Mouse (Mus musculus) gastrocnemius, postnatal 36 days (tissue): ENCODE results near the gene Eci2. TPM values are rescaled to one million over a fixed set of nuclear protein-coding genes. Genes with fewer than 3 reads are reported as not detected.
"Not testable (repeated sequence)": the region's sequence is repeated elsewhere in the genome, so short reads cannot be mapped to it uniquely, and the experiment has no call there.

Experiments
- DNase-seq, 2 experiments: peaks; one replicate each; pipeline ENCODE4 v3.0.0; 2022
- intact Hi-C: fragments of 180-260 bp; cut with DNase I; formaldehyde crosslinking; loops from one replicate; pipeline ENCODE4 v1.15.1; 2025
- long read RNA-seq, 2 experiments: library from polyadenylated mRNA; stranded (forward); transcript quantifications; one replicate each; pipeline ENCODE4 v2.0.0; 2021
- total RNA-seq, 2 experiments: library from RNA; stranded (reverse); gene quantifications; 2 replicates each; pipeline ENCODE4 v1.2.3; 2021

Eci2 gene
- 100 to 1,000 TPM in 1 of 2 experiments, 10 to 100 TPM in 1; 78.0 to 103 TPM for total RNA-seq
- long read RNA-seq, experiment 1, transcript Eci2-213 (10 exons, 1,414 nt) = minor isoform, 12 of 155 reads
- long read RNA-seq, experiment 1, transcript Eci2-211 (10 exons, 1,426 nt) = major isoform, 50 of 155 reads
- long read RNA-seq, experiment 1, transcript Eci2-201 (10 exons, 1,746 nt) = minor isoform, 16 of 155 reads
- long read RNA-seq, experiment 1, partial matches to known transcripts = 6 of 155 reads
- long read RNA-seq, experiment 1, other reads (novel, unspliced or antisense) = 71 of 155 reads
- long read RNA-seq, experiment 2, transcript Eci2-201 (10 exons, 1,746 nt) = minor isoform, 33 of 265 reads
- long read RNA-seq, experiment 2, transcript Eci2-213 (10 exons, 1,414 nt) = minor isoform, 15 of 265 reads
- long read RNA-seq, experiment 2, transcript Eci2-211 (10 exons, 1,426 nt) = major isoform, 73 of 265 reads
- long read RNA-seq, experiment 2, partial matches to known transcripts = 17 of 265 reads
- long read RNA-seq, experiment 2, other reads (novel, unspliced or antisense) = 127 of 265 reads

DNA sequence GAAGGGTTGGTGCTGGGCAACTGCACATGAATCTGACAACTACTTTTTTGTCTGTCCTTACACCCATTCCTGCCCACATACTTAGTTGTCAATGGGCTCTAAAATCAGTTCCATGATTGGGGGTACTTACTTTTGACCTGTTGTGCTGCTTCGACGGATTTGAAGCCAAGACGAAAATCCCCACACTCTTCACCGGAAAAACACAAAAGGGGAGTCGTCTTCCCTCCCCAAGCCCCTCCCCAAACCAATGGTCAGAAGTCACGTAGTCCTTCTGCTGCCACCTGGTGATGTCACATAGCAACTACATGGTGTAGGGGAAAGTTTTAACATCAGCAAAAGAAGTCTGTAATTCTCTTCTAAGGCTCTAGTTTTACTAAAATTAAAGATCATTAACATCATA is at the start of gene Eci2:
Eci2 (minus strand) TSS at position 218 of the 400 bp plus-strand sequence.
- peak in 1 of 2 experiments; percentile 8 for DNase-seq
- intact Hi-C loops = no loop called here

DNA sequence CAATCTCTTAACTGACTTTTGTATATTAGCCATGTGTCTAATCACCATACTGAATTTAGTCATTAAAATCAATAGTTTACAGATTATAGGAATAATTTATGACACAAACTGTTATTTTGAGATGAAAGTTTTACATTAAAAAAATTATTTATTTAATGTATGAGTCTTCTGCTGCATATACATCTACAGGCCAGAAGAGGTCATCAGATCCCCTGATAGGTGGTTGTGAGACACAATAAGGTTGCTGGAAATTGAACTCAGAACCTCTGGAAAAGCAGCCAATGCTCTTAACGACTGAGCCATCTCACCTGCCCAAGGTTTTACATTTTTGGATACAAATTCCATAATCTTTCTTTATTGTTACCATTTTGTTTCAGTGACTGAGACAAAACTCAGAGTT is 48.0 kb upstream of the Eci2 start:
- intact Hi-C loops = no loop called here
- DNase-seq = no peak

DNA sequence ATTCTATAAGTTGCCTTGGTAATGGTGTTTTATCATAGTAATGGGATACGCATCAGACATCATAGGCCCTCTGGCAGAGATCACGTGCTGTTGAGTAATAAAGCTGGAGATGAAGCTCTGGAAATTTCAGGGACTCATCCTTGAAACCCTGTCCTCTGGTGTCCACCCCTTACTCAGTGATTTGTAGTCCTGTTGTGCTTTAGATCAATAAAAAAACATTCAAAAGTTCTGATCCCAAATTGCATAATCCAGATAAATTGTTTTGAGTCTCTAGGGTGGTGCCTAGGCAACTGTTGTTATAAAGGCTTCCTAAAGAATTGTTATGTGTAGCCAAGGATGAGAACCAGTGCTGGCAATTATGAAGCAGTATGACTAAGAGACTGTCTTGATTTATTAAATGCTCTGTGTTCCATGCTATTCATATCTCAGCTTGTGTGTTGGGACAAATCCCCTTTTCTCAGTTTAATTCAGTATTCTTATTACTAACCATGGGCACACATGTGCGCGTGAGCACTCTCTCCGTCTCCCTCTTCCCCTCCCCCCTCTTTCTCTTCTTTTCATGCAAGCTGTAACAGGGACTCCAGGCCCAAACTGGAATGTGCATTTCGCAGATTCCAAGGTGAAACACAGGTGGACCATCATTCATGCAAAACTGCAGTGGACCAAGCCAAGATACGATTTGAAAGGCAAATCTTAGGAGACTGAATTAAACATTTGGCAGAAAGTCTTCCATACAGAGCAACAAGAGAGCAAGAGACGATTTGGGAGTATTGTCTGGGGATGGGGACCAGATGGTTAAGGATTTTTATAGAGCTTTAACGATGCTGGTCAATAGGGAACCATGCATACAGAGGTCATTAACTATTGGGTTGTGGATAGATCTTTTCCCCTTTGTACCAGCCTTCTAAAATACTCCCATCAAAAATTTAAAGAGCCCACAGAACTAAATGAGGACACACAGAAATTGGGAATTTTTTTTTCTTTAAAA is 43.9 kb upstream of the Eci2 start:
- no peak for DNase-seq
- intact Hi-C loops = no loop called here

GRCm38 (mm10) chr13:35067084-35067483 is 40.2 kb upstream of the Eci2 start:
- intact Hi-C loops = no loop called here

DNA sequence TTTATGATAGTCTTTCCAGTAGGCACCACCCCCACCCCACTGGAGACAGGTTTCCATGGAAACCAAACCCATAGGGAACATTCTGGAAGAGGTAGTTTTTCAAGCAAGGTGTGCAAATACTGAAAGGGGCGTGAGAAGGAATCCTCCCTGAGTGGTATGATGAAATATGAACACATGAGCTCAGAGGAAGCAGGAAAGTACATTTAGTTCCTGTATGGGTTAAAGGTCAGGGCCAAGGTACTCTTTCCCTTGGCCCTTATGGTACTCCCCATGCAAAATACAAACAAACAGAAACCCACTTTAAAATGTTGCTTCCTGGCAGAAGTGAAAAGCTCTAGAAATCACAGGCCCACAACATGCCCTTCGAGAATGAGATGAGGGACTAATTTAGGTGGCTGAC is 39.1 kb upstream of the Eci2 start:
- intact Hi-C loops = no loop called here
- no peak for DNase-seq

More at GRCm38 (mm10) chr13:35067084-35067483, 40.2 kb upstream of the Eci2 start:
- no peak for DNase-seq

- DNase-seq = no peak
- intact Hi-C loops = no loop called here
These were observed 37.5 kb upstream of the Eci2 start for GRCm38 (mm10) chr13:35064381-35064780.

DNA sequence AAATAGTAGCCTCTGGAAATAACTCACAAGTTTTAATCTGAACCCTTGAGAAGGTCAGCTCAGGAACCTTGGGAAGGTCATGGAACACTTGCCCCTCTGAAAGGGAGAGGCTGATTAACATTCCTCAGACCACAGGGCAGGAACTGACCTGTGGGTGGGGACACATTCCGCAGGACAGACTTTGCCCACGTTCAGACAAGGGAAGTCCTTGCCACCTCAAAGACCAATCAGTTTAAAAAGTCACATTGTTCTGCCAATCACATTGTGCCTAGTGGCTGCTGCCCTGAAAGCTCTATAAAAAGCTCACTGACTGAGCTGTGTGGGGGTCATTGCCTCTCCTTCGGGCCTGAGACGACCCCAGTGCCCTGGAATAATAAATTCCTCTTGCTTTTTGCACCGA is 31.2 kb upstream of the Eci2 start:
- intact Hi-C loops = no loop called here
- no peak for DNase-seq

DNA sequence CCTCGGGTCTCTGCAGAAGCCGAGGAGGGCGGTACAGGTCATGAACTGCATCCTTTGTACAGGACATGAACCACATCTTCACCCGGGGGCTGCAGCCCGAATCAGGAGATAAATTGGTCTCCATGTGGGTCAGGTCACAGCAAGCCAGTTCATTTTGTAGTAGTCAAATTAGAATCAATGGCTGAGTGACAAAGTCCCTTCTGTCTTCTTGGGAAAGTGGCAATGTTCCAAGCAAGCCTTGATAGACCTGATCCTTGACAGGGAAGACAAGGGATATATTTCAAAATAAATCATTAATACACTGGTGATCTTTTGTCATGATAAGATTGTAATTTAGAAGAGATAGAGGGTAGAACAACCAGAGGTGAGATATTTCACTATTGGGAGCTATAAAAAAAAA is 9.6 kb upstream of the Eci2 start:
- no peak for DNase-seq
- intact Hi-C loops = no loop called here

DNA sequence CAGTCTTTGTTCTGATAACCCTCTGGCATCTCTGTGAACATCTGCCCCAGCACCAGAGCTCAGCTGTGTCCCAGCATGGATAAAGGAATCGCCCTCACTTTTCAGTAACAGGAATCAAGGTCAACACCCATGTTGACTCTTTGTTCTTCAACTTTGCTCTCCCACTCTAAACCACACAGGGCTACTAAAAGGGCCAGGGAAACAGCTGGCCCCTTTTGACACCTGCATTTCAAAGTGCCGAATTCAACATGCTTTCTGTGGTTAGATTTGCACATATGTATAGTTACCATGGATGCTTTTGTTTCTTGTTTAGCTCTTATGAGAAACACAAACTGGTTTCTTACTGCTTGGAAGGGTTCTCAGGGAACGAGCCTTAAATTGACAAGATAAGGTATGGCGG is 8.8 kb upstream of the Eci2 start:
- intact Hi-C loops = no loop called here
- DNase-seq = no peak

DNA sequence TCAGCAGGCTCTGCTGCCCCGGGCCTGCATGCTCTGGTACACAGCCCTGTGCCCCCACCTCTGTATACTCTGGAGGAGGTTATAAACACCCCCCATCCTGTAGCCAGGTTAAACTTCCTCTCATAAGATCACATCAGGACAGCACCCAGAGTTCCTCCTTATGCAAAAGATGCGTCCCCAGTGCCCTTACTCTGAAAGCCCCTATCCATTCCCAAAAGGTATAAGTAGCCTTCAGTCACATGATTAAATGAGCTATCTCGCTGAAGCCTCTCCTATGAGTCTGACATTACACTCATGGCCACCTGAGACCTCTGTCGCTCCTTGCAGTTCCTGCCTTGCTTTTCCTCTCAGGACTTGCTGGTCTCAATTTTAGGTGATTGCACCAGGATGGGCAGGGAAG is 6.7 kb upstream of the Eci2 start:
- no peak for DNase-seq
- intact Hi-C loops = no loop called here

DNA sequence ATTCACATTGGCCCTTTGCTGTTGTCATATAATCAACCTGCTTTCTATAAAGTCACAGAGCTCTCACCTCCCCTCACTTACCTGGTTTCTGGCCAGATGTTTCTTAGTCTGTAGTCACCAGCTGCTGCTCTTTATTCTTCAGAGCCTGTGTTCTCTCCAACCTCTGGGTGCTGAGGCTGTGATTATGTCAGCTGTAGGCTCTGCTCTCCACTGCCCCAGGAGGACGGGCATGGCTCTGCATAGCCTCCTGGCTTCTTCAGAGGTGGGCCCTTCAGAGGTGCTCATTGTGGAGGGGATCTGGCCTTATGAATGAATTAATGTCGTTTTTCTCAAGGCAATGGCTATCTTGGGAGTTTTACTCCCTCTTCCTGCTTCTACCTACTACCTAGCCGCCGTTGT is 4.8 kb upstream of the Eci2 start:
- intact Hi-C loops = no loop called here
- no peak for DNase-seq

DNA sequence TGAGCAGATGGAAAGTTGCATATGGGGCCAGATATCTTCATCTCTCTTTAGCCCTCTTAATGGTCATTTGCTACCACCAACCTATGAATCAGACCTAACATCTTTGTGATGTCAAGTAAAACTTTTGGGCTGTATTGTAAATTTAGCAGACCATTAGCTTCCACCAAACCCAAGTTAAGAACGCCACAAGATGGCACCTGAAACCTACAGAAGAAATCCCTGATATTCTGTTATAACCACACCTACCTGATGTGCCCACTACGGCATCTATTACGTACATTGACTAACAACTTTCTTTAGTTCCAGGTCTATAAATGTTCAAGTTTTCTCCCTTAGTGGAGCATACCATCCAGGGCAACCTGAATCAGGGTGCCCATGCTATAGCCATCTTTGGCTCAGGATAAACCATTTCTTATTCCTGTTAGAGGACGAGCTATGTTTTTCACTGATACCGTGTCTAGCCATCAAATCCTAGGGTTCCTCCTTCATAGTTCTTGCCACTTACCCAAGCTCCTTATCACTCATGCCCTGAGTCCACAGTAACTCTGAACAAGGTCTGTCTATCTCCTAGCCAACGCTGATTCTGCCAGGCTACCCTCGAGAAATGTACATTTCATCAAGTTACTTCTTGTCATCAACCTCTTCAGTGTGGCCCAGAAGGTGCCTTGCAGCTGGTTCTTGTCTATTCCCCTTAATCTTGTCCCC is 4.2 kb upstream of the Eci2 start:
- DNase-seq = no peak
- intact Hi-C loops = no loop called here

DNA sequence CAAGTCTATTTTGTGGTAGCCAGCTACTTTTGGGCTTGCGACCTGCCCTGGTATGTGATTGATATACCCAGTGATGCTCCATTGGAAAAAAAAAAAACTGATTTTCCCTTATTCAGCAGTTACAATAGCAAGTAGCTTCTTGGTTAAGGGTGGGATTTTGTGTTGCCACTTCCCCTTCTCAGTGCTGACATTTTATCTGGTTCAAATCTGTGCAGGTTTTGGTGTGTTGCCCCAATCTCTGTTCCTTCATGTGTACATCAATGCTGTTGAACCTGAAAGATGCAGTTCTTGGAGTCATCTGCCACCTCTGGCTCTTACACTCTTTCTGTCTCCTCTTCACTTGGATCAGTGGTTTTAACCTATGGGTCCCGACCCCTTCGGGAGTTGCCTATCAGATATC is 1.5 kb upstream of the Eci2 start:
- no peak for DNase-seq
- intact Hi-C loops = no loop called here

DNA sequence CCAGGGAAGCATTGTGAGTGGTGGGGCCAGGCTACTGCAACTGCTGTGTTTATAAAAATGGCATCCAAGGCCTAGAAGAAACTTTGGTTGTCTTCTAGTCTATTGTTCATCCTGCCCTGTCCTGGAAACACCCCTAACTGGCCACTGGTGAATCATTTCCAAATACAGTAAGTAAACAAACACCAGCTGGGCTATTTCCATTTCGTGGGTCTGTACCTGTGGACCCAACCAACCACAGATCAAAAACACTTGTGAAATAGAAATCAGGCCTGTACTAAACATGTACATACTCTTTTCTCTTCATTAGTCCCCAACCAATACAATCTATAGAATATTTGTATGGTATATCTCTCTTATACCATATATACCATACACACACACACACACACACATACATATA is 3.5 kb downstream of the Eci2 start:
- intact Hi-C loops = not testable (repeated sequence)

DNA sequence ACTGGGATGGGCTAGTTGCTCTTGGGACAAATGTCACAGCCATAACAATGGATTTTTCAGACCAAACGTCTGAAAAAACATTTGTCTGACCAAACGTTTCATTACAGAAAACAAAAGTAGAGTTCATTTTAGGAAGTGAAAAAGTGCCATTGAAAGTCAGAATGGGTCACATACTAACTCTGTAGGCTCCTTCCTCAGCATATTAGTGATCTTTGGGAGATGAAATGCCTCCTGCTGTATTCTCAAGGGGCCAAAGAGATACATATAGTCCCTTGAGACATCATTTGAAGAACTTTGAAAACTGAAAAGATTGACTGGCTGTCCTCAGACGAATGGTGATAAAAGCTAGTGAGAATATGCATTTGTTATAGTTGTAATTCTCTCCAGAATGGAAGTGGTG is 6.5 kb downstream of the Eci2 start:
- intact Hi-C loops = no loop called here
- DNase-seq = no peak

More for the DNA sequence above, 3.5 kb downstream of the Eci2 start:
- DNase-seq = not testable (repeated sequence)

DNA sequence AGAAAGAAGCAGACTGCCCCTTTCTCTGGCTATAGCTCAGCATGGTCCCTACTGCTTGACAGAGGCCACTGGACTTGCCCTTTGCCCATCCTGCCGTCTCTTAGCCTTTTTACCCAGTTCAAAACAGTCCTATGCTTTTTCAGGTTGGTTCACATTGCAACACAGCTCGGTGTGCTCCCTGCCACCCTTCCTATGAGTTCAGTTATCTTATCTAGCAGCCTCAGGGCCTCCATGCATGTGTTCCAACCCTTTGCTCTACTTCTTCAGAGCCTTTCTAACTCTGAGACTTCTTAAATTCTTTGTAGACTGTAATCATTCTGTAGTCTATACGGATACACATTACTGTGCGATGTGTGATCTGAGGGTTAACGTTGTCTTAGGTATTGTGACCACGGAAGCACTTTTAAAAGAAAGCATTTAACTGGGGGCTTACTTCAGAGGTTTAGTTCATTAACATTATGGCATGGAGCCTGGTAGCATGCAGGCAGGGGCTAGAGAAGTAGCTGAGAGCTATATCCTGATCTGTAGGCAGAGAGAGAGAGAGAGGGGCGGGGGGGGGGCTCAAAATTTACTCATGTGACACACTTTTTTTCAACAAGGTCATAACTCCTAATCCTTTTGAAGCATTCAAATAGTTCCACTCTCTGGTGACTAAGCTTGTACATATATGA is 7.9 kb downstream of the Eci2 start:
- intact Hi-C loops = loop anchor here (5.0 kb wide), 1 partner anchor 543 kb away; no protein-coding TSS in a partner anchor
- no peak for DNase-seq

- intact Hi-C loops = loop anchor here (5.0 kb wide), 1 partner anchor 545 kb away; no protein-coding TSS in a partner anchor
- DNase-seq = no peak
These were observed 9.5 kb downstream of the Eci2 start for GRCm38 (mm10) chr13:35017392-35017791.

- intact Hi-C loops = loop anchor here (5.0 kb wide), 1 partner anchor 546 kb away; no protein-coding TSS in a partner anchor
- DNase-seq = no peak
These were observed 10.8 kb downstream of the Eci2 start for GRCm38 (mm10) chr13:35016067-35016466.

GRCm38 (mm10) chr13:34995925-34996324 is 31.0 kb downstream of the Eci2 start:
- DNase-seq = no peak
- intact Hi-C loops = no loop called here
